Mouse (Mus musculus) lung, adult 2 months (tissue): Measurements from ENCODE around the gene Exoc3l2.

Experiments
- CTCF ChIP-seq: fragments of 200-500 bp; IDR thresholded peaks from 2 replicates; pipeline ENCODE4 v1.5.1; 2011; ENCODE audit warnings: mild to moderate bottlenecking, low read length, control low read depth; ENCODE audit not compliant: insufficient read depth
- POLR2A ChIP-seq: fragments of 200-500 bp; IDR thresholded peaks from 2 replicates; pipeline ENCODE4 v1.6.1; 2011; ENCODE audit warnings: low read depth, mild to moderate bottlenecking, control low read depth, low read length, borderline replicate concordance; ENCODE audit errors: extremely low read depth

GRCm38 (mm10) chr7:19429726-19430125 lies 33.4 kb upstream of the Exoc3l2 start:
- no peak for TF ChIP-seq CTCF
- no peak for TF ChIP-seq POLR2A
